Mouse (Mus musculus) lung, adult 2 months (tissue): ENCODE results near the gene Cpne9. TPM values are rescaled to one million over a fixed set of nuclear protein-coding genes. Genes with fewer than 3 reads are reported as not detected.
"Not testable (repeated sequence)": the region's sequence is repeated elsewhere in the genome, so short reads cannot be mapped to it uniquely, and the experiment has no call there.

Experiments used
- DNase-seq: peaks from one replicate; pipeline ENCODE4 v3.0.0; 2022
- H3K4me1 ChIP-seq: fragments of 200-500 bp; 2 replicates; pipeline ENCODE4 v1.6.1; 2011; ENCODE audit warnings: low read length; ENCODE audit not compliant: control insufficient read depth, insufficient read depth
- H3K4me3 ChIP-seq: fragments of 200-500 bp; replicated peaks from 2 replicates; pipeline ENCODE3; 2011; ENCODE audit warnings: low read depth, mild to moderate bottlenecking, control low read depth, low read length; ENCODE audit errors: extremely low read depth
- CTCF ChIP-seq: fragments of 200-500 bp; IDR thresholded peaks from 2 replicates; pipeline ENCODE4 v1.5.1; 2011; ENCODE audit warnings: mild to moderate bottlenecking, low read length, control low read depth; ENCODE audit not compliant: insufficient read depth
- POLR2A ChIP-seq: fragments of 200-500 bp; IDR thresholded peaks from 2 replicates; pipeline ENCODE4 v1.6.1; 2011; ENCODE audit warnings: low read depth, mild to moderate bottlenecking, control low read depth, low read length, borderline replicate concordance; ENCODE audit errors: extremely low read depth
- WGBS: fragments of 180-500 bp; shearing (Covaris S2); methylation state at CpG from one replicate; pipeline ENCODE4 v1.1.7; 2018; 5-methylcytosine and 5-hydroxymethylcytosine counted together
- polyA plus RNA-seq: library from polyadenylated mRNA; depleted of rRNA; stranded (reverse); fragments of >200 nt; gene quantifications from 2 replicates; pipeline ENCODE4 v1.2.3, GENCODE M21; 2012

Gene Cpne9
- polyA plus RNA-seq, 1 experiment, result 0.06 TPM

GRCm38 (mm10) chr6:113307481-113308121 lies 25.5 kb downstream of the Cpne9 start:
- TF ChIP-seq CTCF (no peak), POLR2A (peak; percentile 40; the same call in 1 of the 2 replicates)
- WGBS, result under 1% methylated on average over 34 of the region's 34 CpGs
- DNase-seq, result peak; percentile 40

DNA sequence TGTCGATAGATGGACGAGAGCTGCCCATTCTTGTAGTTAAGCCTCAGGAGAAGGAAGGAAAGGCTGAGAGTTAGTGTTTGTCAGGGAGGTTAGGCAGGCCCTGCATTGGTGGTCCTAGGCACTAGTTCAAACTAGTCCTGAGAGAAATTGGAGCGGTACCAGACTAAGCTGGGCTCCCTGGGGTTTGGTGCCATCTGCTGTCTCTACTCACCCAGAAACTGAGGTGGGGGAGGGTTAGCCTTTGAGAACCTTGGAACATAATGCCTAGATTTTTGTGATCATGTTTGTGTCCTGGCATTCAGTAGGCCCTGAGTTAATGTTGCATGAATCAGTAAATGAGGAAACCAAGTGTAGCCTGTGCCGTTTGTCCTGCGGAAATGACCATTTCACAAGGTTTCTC lies 26.0 kb downstream of the Cpne9 start:
- no peak for DNase-seq
- H3K4me3 ChIP-seq, result peak overlapping the region; percentile 92
- H3K4me1 ChIP-seq, result peaks cover 5% of the 10 kb centered on the region
- no peak for TF ChIP-seq POLR2A
- TF ChIP-seq CTCF, result no peak
- WGBS, result 17% methylated on average over 5 of the region's 5 CpGs

More at GRCm38 (mm10) chr6:113307481-113308121, 25.5 kb downstream of the Cpne9 start:
- Histone ChIP-seq H3K4me3 (peak overlapping the region; percentile 92), H3K4me1 (peaks cover 5% of the 10 kb centered on the region)

DNA sequence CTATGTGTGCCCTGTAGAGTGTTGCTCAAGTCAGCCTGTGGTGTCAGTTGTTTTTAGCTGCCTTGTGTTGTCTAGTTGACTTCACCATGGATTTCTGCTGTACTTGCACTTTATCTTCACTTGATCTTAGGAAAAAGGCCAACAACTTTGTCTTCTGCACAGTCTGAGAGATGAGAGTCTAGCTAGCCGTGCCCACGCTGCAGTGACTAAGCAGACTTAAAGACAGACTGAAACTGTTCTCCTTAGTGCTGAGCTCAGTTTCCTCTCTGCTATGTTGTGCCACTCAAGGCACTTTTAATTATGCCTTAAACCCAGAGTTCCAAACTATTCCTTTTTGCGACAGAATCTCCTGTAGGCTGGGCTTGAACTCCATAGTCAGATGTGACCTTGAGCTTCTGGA lies 33.9 kb downstream of the Cpne9 start:
- TF ChIP-seq CTCF (no peak), POLR2A (no peak)

GRCm38 (mm10) chr6:113326533-113327315 lies 44.6 kb downstream of the Cpne9 start, which contains the start of gene Ogg1:
TSS of gene Ogg1 (plus strand) at chr6:113326972.
- H3K4me1 ChIP-seq, result peaks cover 3% of the 10 kb centered on the region
- under 1% methylated on average over 52 of the region's 52 CpGs for WGBS
- no peak for TF ChIP-seq CTCF
- peak; percentile 89; the same call in 1 of the 2 replicates for TF ChIP-seq POLR2A
- H3K4me3 ChIP-seq, result peak within 1 kb of the TSS; percentile 86
- peak; percentile 96 for DNase-seq

More for the DNA sequence above, 33.9 kb downstream of the Cpne9 start:
- WGBS, result 94% methylated on average over 3 of the region's 3 CpGs
- Histone ChIP-seq H3K4me1 (no peaks in the 10 kb centered on the region), H3K4me3 (no peak overlapping the region)
- no peak for DNase-seq

DNA sequence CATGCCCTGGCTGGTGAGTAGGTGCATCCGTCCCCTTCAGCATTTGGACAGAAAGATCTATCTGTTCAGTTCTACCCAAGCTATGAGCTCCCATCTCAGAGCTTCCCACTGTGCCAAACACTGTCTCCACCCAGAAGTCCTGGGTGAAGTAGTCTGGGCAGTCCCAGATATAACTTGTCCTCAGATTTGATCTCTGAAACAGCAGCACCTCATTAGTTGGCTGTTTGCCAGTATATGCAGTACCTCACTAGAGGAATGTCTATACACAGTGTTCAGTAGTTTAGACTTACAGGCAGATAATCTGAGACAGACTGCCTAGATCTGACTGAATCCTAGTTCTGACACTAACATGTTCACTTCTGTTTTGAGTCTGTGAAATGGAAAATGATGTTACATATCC lies 47.3 kb downstream of the Cpne9 start:
- Histone ChIP-seq H3K4me1 (peaks cover 6% of the 10 kb centered on the region), H3K4me3 (no peak overlapping the region)
- DNase-seq, result no peak
- no peak for TF ChIP-seq POLR2A
- TF ChIP-seq CTCF, result no peak
- 97% methylated on average over 1 of the region's 1 CpGs for WGBS

GRCm38 (mm10) chr6:113330547-113330946 lies 48.4 kb downstream of the Cpne9 start:
- no peak for TF ChIP-seq POLR2A
- no peak for TF ChIP-seq CTCF
- WGBS, result 28% methylated on average over 2 of the region's 2 CpGs
- H3K4me3 ChIP-seq, result no peak overlapping the region
- DNase-seq, result no peak
- H3K4me1 ChIP-seq, result peaks cover 3% of the 10 kb centered on the region

- H3K4me3 ChIP-seq, result no peak overlapping the region
- TF ChIP-seq CTCF (no peak), POLR2A (no peak)
- 89% methylated on average over 11 of the region's 11 CpGs for WGBS
- peaks cover 3% of the 10 kb centered on the region for H3K4me1 ChIP-seq
- DNase-seq, result no peak
Measured at GRCm38 (mm10) chr6:113331721-113332120, 49.6 kb downstream of the Cpne9 start.

DNA sequence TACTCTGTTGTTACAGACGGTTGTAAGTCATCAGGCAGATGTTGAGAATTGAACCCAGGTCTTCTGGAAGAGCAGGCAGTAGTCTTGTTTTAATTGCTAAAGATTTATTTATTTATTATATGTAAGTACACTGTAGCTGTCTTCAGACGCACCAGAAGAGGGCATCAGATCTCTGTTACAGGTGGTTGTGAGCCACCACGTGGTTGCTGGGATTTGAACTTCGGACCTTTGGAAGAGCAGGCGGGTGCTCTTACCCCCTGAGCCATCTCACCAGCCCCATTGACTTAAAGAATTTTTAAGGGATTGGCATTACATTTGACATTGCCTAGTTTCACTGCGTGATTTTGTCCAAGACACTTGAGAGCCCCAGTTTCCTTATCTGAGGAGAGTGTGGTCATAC lies 50.6 kb downstream of the Cpne9 start:
- H3K4me1 ChIP-seq, H3K4me3 ChIP-seq, DNase-seq: not testable (repeated sequence)
- 46% methylated on average over 6 of the region's 6 CpGs for WGBS

- Histone ChIP-seq H3K4me1 (peaks cover 3% of the 10 kb centered on the region), H3K4me3 (no peak overlapping the region)
- peak; percentile 37 for DNase-seq
- TF ChIP-seq POLR2A, result no peak
- 46% methylated on average over 14 of the region's 14 CpGs for WGBS
Measured at GRCm38 (mm10) chr6:113333137-113333950, 51.2 kb downstream of the Cpne9 start.

DNA sequence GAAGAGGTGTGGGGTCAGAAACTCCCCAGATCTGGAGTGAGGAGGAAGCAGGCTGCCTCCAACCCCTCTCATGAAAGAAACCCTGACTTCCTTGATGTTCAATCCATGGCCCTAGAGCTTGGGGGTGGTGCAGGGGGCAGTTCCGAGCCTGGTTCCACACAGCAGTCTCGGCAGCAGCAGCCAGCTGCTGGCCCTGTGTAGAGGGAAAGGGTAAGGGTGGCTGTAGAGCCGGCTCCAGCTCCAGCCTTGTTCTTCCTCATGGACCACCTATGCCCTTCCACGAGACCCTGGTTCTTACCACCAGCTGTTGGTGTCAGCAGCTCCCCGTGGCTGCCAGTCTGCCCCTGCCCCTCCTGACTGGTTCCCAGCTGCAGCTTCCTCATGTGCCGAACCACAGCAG lies 52.1 kb downstream of the Cpne9 start:
- WGBS, result 69% methylated on average over 6 of the region's 6 CpGs
- H3K4me3 ChIP-seq, result no peak overlapping the region
- H3K4me1 ChIP-seq, result peaks cover 3% of the 10 kb centered on the region
- TF ChIP-seq CTCF, result no peak
- DNase-seq, result no peak
